Mouse (Mus musculus) T-helper 17 cell (primary cell): Measurements from ENCODE around the gene B3gnt2.
"Not testable (repeated sequence)": the region's sequence is repeated elsewhere in the genome, so short reads cannot be mapped to it uniquely, and the experiment has no call there.

Source experiments
- in situ Hi-C, 2 experiments: fragments of 300-600 bp; cut with MboI, MseI; formaldehyde crosslinking; loops; 1 replicate in 1 of 2; 2 replicates in 1 of 2; pipeline ENCODE4 v1.15.1; 2025; ENCODE audit warnings: high pct_unique_total_duplicates in 2 of 2

B3gnt2 gene

DNA sequence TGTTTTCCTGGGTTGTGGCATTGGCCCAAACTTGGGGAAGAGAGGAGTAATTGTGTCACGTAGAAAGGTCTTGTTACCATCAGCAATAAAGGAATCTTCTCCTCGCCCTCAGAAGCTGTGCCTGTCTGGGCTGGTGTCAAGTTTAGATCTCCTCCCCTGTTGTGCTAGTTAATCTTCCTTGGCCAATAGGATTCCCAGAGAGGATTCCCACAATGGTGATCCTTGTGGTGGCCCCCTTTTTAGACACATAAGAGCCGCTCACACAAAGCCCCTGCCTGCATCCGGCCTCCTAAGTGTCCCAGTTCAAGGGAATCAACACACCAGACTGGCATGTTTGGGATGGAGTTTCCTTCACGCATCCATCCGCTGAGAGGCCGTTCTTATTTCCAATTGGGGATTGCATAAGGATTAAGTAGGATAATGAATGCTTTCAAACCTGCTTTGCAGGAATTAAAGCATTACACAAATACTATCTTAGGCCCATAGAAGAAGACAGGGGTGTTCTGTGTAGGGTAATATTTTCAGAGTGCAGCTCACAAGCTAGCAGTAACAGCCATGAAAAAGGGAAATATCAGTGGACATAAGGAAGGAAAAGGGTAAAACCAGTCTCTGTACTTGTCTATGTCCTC lies 118.6 kb downstream of the B3gnt2 start:
- in situ Hi-C loops: no loop called here

DNA sequence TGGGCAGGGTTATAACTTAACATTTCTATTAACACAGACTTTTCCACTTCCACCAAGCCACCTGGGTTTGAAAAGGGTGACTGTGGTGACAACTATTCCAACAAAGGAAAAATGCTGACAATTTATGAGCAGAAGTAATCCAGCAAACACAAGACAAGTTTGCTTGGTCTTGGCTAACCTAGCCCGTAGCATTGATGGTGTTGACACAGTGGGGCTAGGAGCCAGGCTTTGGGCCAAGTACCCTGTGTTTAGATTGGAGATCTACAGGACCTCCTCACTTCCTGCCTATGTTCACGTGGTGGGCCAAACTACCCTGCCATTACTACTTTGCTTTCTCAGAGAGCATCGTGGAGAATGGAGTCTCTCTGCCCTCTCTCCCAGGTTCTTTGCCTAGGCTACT lies 119.3 kb downstream of the B3gnt2 start:
- in situ Hi-C loops: no loop called here

DNA sequence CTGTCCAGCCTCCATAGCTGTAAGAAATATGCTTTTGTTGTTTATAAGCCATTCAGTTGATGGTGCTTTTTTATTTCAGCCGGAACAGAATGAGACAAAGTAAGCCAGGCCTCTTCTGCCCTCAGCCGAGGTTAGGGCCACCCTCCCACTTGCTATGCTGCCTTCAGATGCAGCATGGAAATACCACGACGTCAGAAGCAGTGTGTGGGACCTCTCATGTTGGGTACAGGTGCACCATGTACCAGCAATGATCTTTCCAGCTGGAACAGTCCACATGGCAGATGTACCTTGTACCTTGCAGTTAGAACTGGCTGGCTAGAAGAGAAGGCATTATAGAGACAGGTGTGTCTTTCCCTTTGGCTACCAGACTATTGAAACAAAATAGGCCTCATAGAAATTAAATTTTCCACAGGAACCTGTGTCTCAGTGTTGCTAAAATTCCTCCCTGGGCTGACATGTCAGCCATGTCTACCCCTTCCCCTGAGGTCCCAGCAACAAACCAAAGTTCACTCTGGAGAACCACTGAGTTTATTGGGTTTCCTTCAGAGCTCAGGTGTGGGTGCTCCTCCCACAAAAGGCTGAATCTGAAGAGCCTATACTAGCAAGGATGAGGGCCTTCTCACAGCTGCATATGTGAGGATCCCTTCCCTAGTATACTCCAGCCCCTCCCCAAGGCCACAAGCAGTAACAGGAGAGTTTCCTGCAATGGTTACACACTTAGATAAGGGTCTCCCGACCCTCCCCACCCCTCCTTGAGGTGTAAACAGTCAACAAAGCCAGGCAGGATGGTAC lies 121.1 kb downstream of the B3gnt2 start:
- in situ Hi-C loops: no loop called here

DNA sequence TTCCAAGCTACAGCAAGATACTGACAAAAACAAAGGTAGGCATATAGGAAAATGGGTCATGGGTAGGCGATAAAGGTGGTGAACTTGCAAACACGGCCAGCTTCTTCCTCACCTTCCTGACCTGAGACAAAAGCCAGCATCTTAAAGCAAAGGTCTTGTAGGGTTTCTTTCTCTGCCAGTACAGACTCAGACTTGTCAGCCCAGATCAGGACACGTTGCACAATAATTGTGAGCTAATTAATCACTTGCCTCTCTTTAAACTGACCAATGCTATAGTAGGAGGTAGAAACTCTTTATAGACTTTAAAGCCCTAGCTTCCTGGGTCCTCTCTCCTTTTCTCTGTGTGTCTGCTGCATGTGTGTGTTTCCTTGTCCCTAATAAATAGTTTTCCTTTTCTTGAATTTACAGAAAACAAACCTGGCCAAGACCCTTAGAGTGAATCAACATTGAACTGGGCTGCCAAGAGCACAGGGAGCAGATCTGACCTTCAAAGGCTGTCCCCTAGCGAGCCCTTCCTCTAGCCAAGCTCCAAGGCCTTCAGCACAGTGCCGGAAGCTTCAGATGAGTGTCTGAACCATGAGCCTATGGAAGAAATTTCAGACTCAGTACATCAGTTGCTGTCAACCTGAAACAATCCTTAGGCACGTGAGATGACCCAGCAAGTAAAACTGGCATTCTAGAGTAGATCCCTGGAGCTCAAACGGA lies 124.1 kb downstream of the B3gnt2 start:
- in situ Hi-C loops: no loop called here

DNA sequence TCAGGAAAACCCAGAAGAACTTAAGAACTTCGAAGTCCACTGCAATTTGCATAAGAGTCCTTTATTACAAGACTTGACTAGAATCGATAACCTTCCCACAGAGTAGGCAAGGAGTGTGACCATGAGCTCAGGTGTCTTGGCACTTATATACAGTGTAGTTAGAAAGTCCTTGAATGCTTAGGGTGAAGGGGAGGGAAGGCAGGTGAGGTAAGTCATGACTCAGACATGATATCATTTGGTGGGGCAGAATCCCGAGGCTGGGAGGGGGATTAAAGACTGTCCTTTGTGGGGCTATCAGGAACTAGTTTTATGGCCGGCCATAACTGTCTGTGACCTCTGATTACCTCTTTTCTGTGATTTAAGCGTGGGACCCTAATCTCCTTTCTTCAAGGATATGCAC lies 125.6 kb downstream of the B3gnt2 start:
- in situ Hi-C loops: not testable (repeated sequence)

DNA sequence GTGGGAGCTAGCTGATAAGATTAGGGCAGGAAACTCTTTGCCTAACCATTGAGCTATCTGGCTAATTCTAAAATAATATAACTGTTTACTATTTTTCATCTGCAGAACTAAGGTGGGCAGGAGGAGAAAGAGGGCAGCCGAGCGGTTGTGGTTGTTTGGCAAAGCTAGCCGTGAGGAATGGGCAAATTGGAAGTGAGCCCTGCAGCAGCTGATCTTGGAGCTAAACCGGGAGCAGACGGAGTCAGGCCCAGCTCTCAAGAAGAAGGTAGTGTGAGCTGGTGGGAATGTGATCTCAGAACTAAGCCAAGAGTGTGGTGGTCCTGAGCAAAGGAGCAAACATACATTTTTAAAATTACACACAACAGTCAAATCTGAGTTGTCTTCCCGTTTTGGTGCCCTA lies 126.8 kb downstream of the B3gnt2 start:
- in situ Hi-C loops: no loop called here

DNA sequence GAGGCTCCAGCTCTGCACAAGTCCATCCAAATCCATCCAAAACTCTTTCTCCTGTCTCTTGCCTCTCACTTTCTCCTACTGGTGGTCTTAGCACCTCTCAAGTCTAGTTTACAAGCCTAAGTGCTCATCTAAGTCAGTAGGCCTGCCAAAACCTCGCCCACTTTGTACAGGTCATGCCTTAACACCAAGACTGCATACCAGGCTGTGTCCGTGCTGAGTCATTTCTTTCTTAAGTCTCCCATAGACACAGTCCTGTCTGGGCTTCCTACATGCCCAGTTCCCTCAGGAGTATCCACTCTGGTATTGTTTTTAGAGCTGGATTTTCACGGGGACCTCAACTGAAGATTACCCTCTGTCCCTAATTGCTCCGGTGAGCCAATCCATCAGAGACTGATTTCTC lies 127.9 kb downstream of the B3gnt2 start:
- in situ Hi-C loops: no loop called here

DNA sequence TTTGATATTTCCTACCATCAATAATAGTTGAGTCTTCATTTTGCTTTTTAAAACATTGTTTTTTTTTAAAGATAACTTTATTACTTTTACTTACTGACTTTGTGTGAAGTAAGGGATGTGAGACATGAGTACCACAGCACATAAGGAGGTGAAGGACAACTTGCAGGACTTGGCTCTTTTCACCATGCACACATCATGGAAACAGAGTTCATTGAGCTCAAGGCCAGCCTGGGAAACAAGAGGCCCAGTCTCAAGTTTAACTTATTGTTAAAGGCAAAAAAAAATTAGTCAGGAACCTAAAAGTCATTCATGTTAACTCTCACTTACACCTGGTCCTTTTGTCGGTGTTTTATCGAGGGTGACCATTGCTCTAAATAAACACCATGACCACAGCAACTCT lies 137.7 kb downstream of the B3gnt2 start:
- in situ Hi-C loops: no loop called here

DNA sequence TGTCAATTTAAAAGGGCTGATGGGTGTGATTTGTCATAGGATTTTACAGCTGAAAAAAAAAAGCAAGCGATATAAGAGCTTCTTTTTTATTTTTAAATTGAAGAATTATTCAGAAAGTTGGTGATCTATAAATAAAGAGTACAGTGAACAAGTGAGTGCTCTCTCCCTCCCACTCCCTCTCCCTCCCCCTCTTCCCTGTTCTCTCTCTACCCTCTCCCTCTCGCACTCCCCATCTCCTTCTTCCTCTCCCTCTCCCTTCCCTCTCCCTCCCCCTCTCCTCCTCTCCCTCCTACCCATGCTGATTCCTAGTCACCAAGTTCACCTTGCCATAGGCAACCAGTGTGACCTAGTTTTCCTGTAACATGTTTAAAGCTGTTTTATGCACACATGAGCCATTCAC lies 140.7 kb downstream of the B3gnt2 start:
- in situ Hi-C loops: no loop called here

DNA sequence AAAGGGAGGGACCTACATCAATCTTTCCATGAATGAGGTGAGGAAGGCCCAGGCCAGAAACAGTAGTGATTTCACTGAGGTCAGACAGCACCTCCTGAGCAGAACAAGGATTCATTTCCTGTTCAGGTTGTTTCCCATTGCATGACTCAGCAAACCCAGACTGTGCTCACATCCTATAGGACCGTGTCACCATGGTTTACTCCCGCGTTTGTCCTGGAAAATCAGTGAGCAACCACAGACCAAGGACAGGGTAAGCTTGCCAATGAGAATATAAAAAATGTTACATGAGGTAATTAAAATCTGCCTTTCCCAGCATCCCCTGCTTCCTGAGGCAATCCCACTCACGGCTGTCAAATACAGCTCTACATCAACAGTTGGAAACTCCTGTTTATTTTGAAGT lies 141.2 kb downstream of the B3gnt2 start:
- in situ Hi-C loops: no loop called here

DNA sequence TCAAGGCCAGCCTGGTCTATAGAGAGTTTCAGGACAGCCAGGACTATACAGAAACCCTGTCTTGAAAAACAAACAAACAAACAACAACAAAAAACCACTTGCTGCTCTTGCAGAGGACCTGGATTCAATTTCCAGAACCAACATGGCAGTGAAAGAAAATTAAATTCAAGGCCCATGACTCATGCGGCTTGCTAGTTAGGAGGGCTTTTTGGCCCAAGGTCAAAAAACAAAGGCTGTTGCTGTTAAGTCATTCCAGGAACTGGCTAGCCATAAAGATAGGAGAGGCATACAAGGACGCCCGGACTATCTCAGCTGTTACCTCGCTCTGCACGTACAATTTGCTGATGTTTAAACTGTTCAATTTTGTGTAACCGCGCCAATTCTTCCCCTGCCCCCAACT lies 142.7 kb downstream of the B3gnt2 start:
- in situ Hi-C loops: no loop called here

DNA sequence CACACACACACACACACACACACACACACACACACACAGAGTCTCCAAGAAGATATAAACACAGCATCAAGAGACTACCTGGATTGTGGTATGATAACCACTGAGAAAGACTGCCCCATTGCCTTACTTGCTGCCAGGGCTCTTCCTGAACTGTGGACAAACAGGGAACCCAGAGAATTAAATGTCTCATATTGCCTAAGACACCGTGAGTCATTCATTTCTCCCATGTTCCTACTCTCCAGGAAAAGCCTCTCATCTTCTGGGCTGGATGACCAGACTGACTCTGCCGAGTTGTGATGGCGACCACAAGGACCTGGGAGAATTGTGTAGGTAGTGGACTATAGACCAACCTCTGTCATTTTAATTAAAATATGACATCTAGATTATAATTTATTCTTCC lies 149.4 kb downstream of the B3gnt2 start:
- in situ Hi-C loops: no loop called here

DNA sequence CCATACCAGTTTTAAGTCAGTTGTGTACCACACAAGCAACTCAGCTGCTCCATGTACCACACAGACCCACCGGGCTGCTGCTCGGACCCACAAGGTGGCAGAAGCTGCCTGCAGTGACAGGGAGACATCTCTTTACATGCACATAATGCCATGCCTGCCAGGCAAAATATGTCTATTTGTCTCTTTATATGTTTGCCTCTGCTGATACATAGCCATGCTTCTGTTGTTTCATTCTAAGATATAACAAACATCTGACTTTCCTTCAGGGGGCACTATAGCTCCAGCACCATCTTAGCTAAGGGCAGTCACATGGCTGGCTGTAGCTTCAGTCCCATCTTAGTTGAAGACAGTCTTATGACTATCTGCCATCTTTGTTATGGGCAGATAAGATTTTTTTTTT lies 150.2 kb downstream of the B3gnt2 start:
- in situ Hi-C loops: no loop called here
